Mouse (Mus musculus) brain, embryonic 14.5 days (tissue): Measurements from ENCODE around the gene Lnx1.

Source experiments
- CTCF ChIP-seq: fragments of 200-500 bp; IDR thresholded peaks from 2 replicates; pipeline ENCODE4 v1.5.1; 2012; ENCODE audit warnings: inconsistent platforms, mild to moderate bottlenecking, moderate library complexity, borderline replicate concordance; ENCODE audit not compliant: insufficient read depth, insufficient read length; ENCODE audit errors: extremely low read depth
- POLR2A ChIP-seq: fragments of 200-500 bp; IDR thresholded peaks from 2 replicates; pipeline ENCODE4 v1.6.1; 2012; ENCODE audit warnings: mild to moderate bottlenecking, inconsistent platforms, borderline replicate concordance; ENCODE audit not compliant: poor library complexity, insufficient read depth, insufficient read length, severe bottlenecking; ENCODE audit errors: extremely low read depth

DNA sequence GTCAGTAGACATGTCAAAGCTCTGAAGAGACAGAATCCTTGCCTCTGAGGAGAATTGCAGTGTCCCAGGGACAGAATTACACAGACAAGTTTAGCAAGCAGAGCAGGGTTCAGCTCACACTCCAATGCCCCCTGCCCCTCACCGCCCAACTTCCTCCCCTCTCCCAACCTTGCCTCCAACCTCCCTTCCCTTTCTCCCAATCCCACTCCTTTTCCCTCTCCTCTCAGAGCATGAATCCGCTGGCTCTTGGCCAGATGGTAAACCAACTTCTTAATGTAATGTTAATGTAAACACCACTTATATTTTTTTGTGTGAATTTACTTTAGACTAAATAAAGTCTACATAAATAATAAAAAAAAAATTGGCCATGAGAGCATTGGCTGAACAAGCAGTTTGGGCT lies 13.9 kb downstream of the Lnx1 start:
- TF ChIP-seq CTCF (no peak), POLR2A (no peak)
